Comparison of ENCODE assay signal across 8 mouse cellular contexts in genomic region chr3:123516784-123517183, GRCm38 (mm10).
DNase-seq lines count a peak whose midpoint lies in the region; ATAC-seq lines count a peak whose summit lies in the region.

No protein-coding gene starts in this region.

- H3K9me3 ChIP-seq in forebrain, embryonic 10.5 days, result no peaks in the 10 kb centered on the region
- H3K9me3 ChIP-seq in kidney, embryonic 16.5 days (ENCODE audit: low read length), result no peaks in the 10 kb centered on the region
- peaks cover 5% of the 10 kb centered on the region; the same call in 1 of the 2 replicates for H3K9me3 ChIP-seq in midbrain, embryonic 10.5 days (replicated peaks)

- H3K4me2 ChIP-seq in kidney, embryonic 16.5 days (replicated peaks; ENCODE audit: low read depth, low read length), result no peak overlapping the region

- no peak overlapping the region for H3K27ac ChIP-seq in forebrain, embryonic 10.5 days
- H3K27ac ChIP-seq in kidney, embryonic 16.5 days (ENCODE audit: low read length), result no peak overlapping the region
- H3K27ac ChIP-seq in midbrain, embryonic 10.5 days (replicated peaks), result no peak overlapping the region

- no peaks in the 10 kb centered on the region for H3K4me1 ChIP-seq in forebrain, embryonic 10.5 days
- no peaks in the 10 kb centered on the region for H3K4me1 ChIP-seq in kidney, embryonic 16.5 days (ENCODE audit: insufficient read depth, low read length)
- H3K4me1 ChIP-seq in midbrain, embryonic 10.5 days, result 0 out of 2 replicates have a peak, but pooled peaks cover 3% of the 10 kb centered on the region

- WGBS in forebrain, embryonic 10.5 days, result 46% methylated on average over 4 of the region's 4 CpGs
- 42% methylated on average over 4 of the region's 4 CpGs for WGBS in kidney, embryonic 16.5 days
- 42% methylated on average over 4 of the region's 4 CpGs for WGBS in midbrain, embryonic 10.5 days

- no peak overlapping the region for H3K4me3 ChIP-seq in forebrain, embryonic 10.5 days
- H3K4me3 ChIP-seq in kidney, embryonic 16.5 days (ENCODE audit: low read length), result no peak overlapping the region
- H3K4me3 ChIP-seq in midbrain, embryonic 10.5 days, result no peak overlapping the region

- H3K36me3 ChIP-seq in forebrain, embryonic 10.5 days (replicated peaks), result no peaks in the 10 kb centered on the region
- no peaks in the 10 kb centered on the region for H3K36me3 ChIP-seq in kidney, embryonic 16.5 days (ENCODE audit: insufficient read depth, low read length)
- no peaks in the 10 kb centered on the region for H3K36me3 ChIP-seq in midbrain, embryonic 10.5 days

- H3K27me3 ChIP-seq in forebrain, embryonic 10.5 days (ENCODE audit: poor library complexity, severe bottlenecking), result no peaks in the 10 kb centered on the region
- no peaks in the 10 kb centered on the region for H3K27me3 ChIP-seq in kidney, embryonic 16.5 days (ENCODE audit: insufficient read depth, low read length)
- no peaks in the 10 kb centered on the region for H3K27me3 ChIP-seq in midbrain, embryonic 10.5 days (ENCODE audit: low read depth, poor library complexity, severe bottlenecking)

- no peak overlapping the region for H3K9ac ChIP-seq in kidney, embryonic 16.5 days (replicated peaks; ENCODE audit: low read length)

- peak; percentile 11 for DNase-seq in gastrocnemius, postnatal 10 days
- no peak for DNase-seq in gastrocnemius, postnatal 14 days
- peak; percentile 75 for DNase-seq in 3T3-L1 (ENCODE audit: low read depth, low spot score)
- peak; percentile 42 for DNase-seq in adrenal gland, postnatal 14 days
- DNase-seq in forebrain, embryonic 10.5 days (ENCODE audit: extremely low spot score, low spot score), result peak; percentile 27
- peak; percentile 50 for DNase-seq in midbrain, embryonic 10.5 days (ENCODE audit: low spot score)
- DNase-seq in testis, postnatal 10 days (ENCODE audit: low spot score), result no peak

- intact Hi-C loops in gastrocnemius, postnatal 14 days (cut with DNase I; ENCODE audit: low total_unique reads), result no loop called here

- ATAC-seq in kidney, embryonic 16.5 days (ENCODE audit: low FRiP score, low TSS enrichment), result 0 out of 2 replicates have a peak, but pooled peaks have one; percentile 17

Comparison
In these comparisons a context has a peak if more than half of its experiments do, and no peak if none do; other contexts are left out.
1. DNase-seq: peak in gastrocnemius, postnatal 10 days (single experiment), 3T3-L1 (single experiment), adrenal gland, postnatal 14 days (single experiment), forebrain, embryonic 10.5 days (single experiment) and midbrain, embryonic 10.5 days (single experiment); none in gastrocnemius, postnatal 14 days (single experiment) and testis, postnatal 10 days (single experiment).